Mouse (Mus musculus) MEL (cell line): ENCODE data around the gene Dusp14. TPM values are rescaled to one million over a fixed set of nuclear protein-coding genes. Genes with fewer than 3 reads are reported as not detected.
A peak's percentile ranks its signal among the peaks of the same experiment; 100 is the strongest.

Experiments
- DNase-seq: peaks from one replicate; pipeline ENCODE4 v3.0.0; 2011; ENCODE audit warnings: low read depth, low spot score
- H3K27ac ChIP-seq: 2 replicates; pipeline ENCODE4 v1.5.1; 2012; ENCODE audit warnings: low read depth, mild to moderate bottlenecking, control low read depth, low read length, moderate library complexity; ENCODE audit not compliant: control insufficient read depth
- H3K27me3 ChIP-seq, 2 experiments: fragments of 150-350 bp in 1 of 2; sonication (generic) in 1 of 2; 2 replicates each; pipeline ENCODE4 v1.6.1; 2012; ENCODE audit warnings: low read length in 2 of 2, mild to moderate bottlenecking in 2 of 2, improper control_type of control experiment in 1 of 2, moderate library complexity in 1 of 2; ENCODE audit not compliant: insufficient read depth in 2 of 2, control insufficient read depth in 1 of 2
- H3K36me3 ChIP-seq, 2 experiments: 2 replicates each; pipeline ENCODE4 v1.6.1; 2012 to 2014; ENCODE audit warnings: low read length in 2 of 2, improper control_type of control experiment in 1 of 2, inconsistent platforms in 1 of 2, mild to moderate bottlenecking in 1 of 2; ENCODE audit not compliant: insufficient read depth in 2 of 2, control insufficient read depth in 1 of 2
- H3K4me1 ChIP-seq, 2 experiments: fragments of 150-350 bp in 1 of 2; sonication (generic) in 1 of 2; 2 replicates each; pipeline ENCODE4 v1.6.1; 2012; ENCODE audit warnings: low read length in 2 of 2, improper control_type of control experiment in 1 of 2, mild to moderate bottlenecking in 1 of 2; ENCODE audit not compliant: insufficient read depth in 2 of 2, control insufficient read depth in 1 of 2
- H3K4me3 ChIP-seq, 2 experiments: fragments of 150-350 bp in 1 of 2; sonication (generic) in 1 of 2; 2 replicates each; pipeline ENCODE4 v1.5.1; 2012; ENCODE audit warnings: low read depth in 2 of 2, low read length in 2 of 2, mild to moderate bottlenecking in 2 of 2, moderate library complexity in 2 of 2, control low read depth in 1 of 2, improper control_type of control experiment in 1 of 2; ENCODE audit not compliant: control insufficient read depth in 1 of 2, insufficient read depth in 1 of 2
- H3K79me2 ChIP-seq: 2 replicates; pipeline ENCODE4 v1.6.1; 2012; ENCODE audit warnings: mild to moderate bottlenecking, low read length, moderate library complexity; ENCODE audit not compliant: control insufficient read depth, poor library complexity, insufficient read depth
- H3K9ac ChIP-seq: 2 replicates; pipeline ENCODE4 v1.6.1; 2012; ENCODE audit warnings: low read depth, mild to moderate bottlenecking, control low read depth, low read length, moderate library complexity; ENCODE audit not compliant: control insufficient read depth, poor library complexity, severe bottlenecking
- H3K9me3 ChIP-seq: fragments of 150-350 bp; sonication (generic); replicated peaks from 2 replicates; pipeline ENCODE4 v1.6.1; 2012; ENCODE audit warnings: mild to moderate bottlenecking, low read length, improper control_type of control experiment, moderate library complexity; ENCODE audit not compliant: insufficient read depth
- CHD2 ChIP-seq: IDR thresholded peaks from 2 replicates; pipeline ENCODE4 v1.6.1; 2011; ENCODE audit warnings: low read length, improper control_type of control experiment
- EP300 ChIP-seq, 2 experiments: IDR thresholded peaks; 2 replicates each; pipeline ENCODE4 v1.6.1; 2011; ENCODE audit warnings: improper control_type of control experiment in 2 of 2, low read length in 2 of 2, low read depth in 1 of 2, mild to moderate bottlenecking in 1 of 2
- GATA1 ChIP-seq: IDR thresholded peaks from 2 replicates; pipeline ENCODE4 v1.6.1; 2011; ENCODE audit warnings: low read depth, low read length, improper control_type of control experiment
- MAFK ChIP-seq: IDR thresholded peaks from 2 replicates; pipeline ENCODE4 v1.6.1; 2011; ENCODE audit warnings: low read depth, mild to moderate bottlenecking, low read length, improper control_type of control experiment, borderline replicate concordance
- MEF2A ChIP-seq: IDR thresholded peaks from 2 replicates; pipeline ENCODE4 v1.6.1; 2014; ENCODE audit warnings: low read depth, mild to moderate bottlenecking, inconsistent platforms, low read length, improper control_type of control experiment; ENCODE audit not compliant: poor library complexity, insufficient replicate concordance, severe bottlenecking; ENCODE audit errors: extremely low read depth
- NELFE ChIP-seq: IDR thresholded peaks from 2 replicates; pipeline ENCODE4 v1.6.1; 2011; ENCODE audit warnings: low read depth, low read length, improper control_type of control experiment
- NRF1 ChIP-seq: IDR thresholded peaks from 2 replicates; pipeline ENCODE4 v1.6.1; 2014; ENCODE audit warnings: low read depth, mild to moderate bottlenecking, inconsistent platforms, low read length, improper control_type of control experiment, moderate library complexity; ENCODE audit not compliant: poor library complexity, insufficient read depth, severe bottlenecking
- POLR2A ChIP-seq, 2 experiments: IDR thresholded peaks; 2 replicates each; pipeline ENCODE4 v1.6.1; 2011 to 2012; ENCODE audit warnings: low read length in 2 of 2, mild to moderate bottlenecking in 2 of 2, control low read depth in 1 of 2, improper control_type of control experiment in 1 of 2, low read depth in 1 of 2, moderate library complexity in 1 of 2; ENCODE audit not compliant: control insufficient read depth in 1 of 2, insufficient read depth in 1 of 2, poor library complexity in 1 of 2
- POLR2AphosphoS5 ChIP-seq: IDR thresholded peaks from 2 replicates; pipeline ENCODE4 v1.6.1; 2012; ENCODE audit warnings: low read depth, borderline replicate concordance, mild to moderate bottlenecking, inconsistent platforms, low read length, moderate library complexity, mixed read lengths
- RAD21 ChIP-seq: IDR thresholded peaks from 2 replicates; pipeline ENCODE4 v1.6.1; 2011; ENCODE audit warnings: mild to moderate bottlenecking, low read depth, low read length, improper control_type of control experiment
- RCOR1 ChIP-seq: IDR thresholded peaks from 2 replicates; pipeline ENCODE4 v1.6.1; 2012; ENCODE audit warnings: low read depth, mild to moderate bottlenecking, inconsistent platforms, low read length, improper control_type of control experiment
- SMC3 ChIP-seq: IDR thresholded peaks from 2 replicates; pipeline ENCODE4 v1.6.1; 2011; ENCODE audit warnings: low read depth, low read length, improper control_type of control experiment
- TCF12 ChIP-seq: IDR thresholded peaks from 2 replicates; pipeline ENCODE4 v1.6.1; 2014; ENCODE audit warnings: low read depth, mild to moderate bottlenecking, inconsistent platforms, low read length, improper control_type of control experiment, moderate library complexity
- USF1 ChIP-seq: IDR thresholded peaks from 2 replicates; pipeline ENCODE4 v1.6.1; 2014; ENCODE audit warnings: low read depth, mild to moderate bottlenecking, inconsistent platforms, low read length, improper control_type of control experiment, moderate library complexity
- ZC3H11A ChIP-seq: IDR thresholded peaks from 2 replicates; pipeline ENCODE4 v1.6.1; 2012; ENCODE audit warnings: low read depth, mild to moderate bottlenecking, inconsistent platforms, low read length, improper control_type of control experiment
- ZKSCAN1 ChIP-seq: IDR thresholded peaks from 2 replicates; pipeline ENCODE4 v1.6.1; 2012; ENCODE audit warnings: low read depth, mild to moderate bottlenecking, inconsistent platforms, low read length, improper control_type of control experiment, moderate library complexity
- ZNF384 ChIP-seq: IDR thresholded peaks from 2 replicates; pipeline ENCODE4 v1.6.1; 2012; ENCODE audit warnings: low read depth, mild to moderate bottlenecking, inconsistent platforms, low read length, improper control_type of control experiment
- polyA plus RNA-seq, 2 experiments: library from polyadenylated mRNA; stranded (reverse) in 1 of 2; unstranded in 1 of 2; fragments of >175 nt in 1 of 2; fragments of >200 nt in 1 of 2; gene quantifications; 2 replicates each; pipeline versions ENCODE4 v1.2.1 to v1.2.4; 2012; ENCODE audit warnings: low replicate concordance in 2 of 2, low read depth in 1 of 2; ENCODE audit not compliant: insufficient read length in 2 of 2, insufficient read depth in 1 of 2, missing spikeins in 1 of 2
- total RNA-seq: library from RNA; depleted of rRNA; stranded (reverse); fragments of 300-350 nt; gene quantifications from 2 replicates; pipeline ENCODE4 v1.2.3, GENCODE M21; 2012

Gene Dusp14
- total and polyA plus RNA-seq, 3 experiments: 7.9 to 9.7 TPM; not detected in 1

GRCm38 (mm10) chr11:84016147-84016809 is 52.8 kb downstream of the Dusp14 start:
- Histone ChIP-seq H3K4me1 (no peaks in the 10 kb centered on the region), H3K27ac (no peak overlapping the region), H3K9ac (no peak overlapping the region)
- peak; percentile 8 for DNase-seq
- TF ChIP-seq CHD2 (no peak), GATA1 (peak; percentile 58; the same call in 1 of the 2 replicates), POLR2A (IDR thresholded peaks at IDR 0.05; ENCODE audit: control insufficient read depth in 1 of 2, insufficient read depth in 1 of 2, low read depth in 1 of 2, low read length in 2 of 2, poor library complexity in 1 of 2) (no peak), SMC3 (no peak), MEF2A (no peak), RCOR1 (peak; percentile 92), USF1 (no peak), ZNF384 (peak; percentile 59), TCF12 (peak; percentile 45; the same call in 1 of the 2 replicates), EP300 (IDR thresholded peaks at IDR 0.05; ENCODE audit: low read depth in 1 of 2, low read length in 2 of 2) (peak; percentile 27 to 32; a peak in 2 of 4 replicates)
- TF ChIP-seq, all 39 proteins: peak for 5
- Histone ChIP-seq H3K4me3 (no peak overlapping the region), H3K36me3 (peaks cover 2 to 19% of the 10 kb centered on the region in 2 experiments; a peak in 2 of 4 replicates), H3K9me3 (no peaks in the 10 kb centered on the region), H3K27me3 (no peaks in the 10 kb centered on the region), H3K79me2 (no peaks in the 10 kb centered on the region)

GRCm38 (mm10) chr11:84013105-84013504 is 56.0 kb downstream of the Dusp14 start:
- no peaks in the 10 kb centered on the region for H3K9me3 ChIP-seq
- H3K27me3 ChIP-seq: no peaks in the 10 kb centered on the region
- no peak for DNase-seq
- no peak for TF ChIP-seq ZC3H11A
- TF ChIP-seq NRF1: no peak
- no peak for TF ChIP-seq NELFE
- TF ChIP-seq RAD21: no peak
- TF ChIP-seq POLR2AphosphoS5: no peak
- TF ChIP-seq MAFK: no peak
- no peak for TF ChIP-seq ZNF384
- no peak for TF ChIP-seq EP300 (IDR thresholded peaks at IDR 0.05; ENCODE audit: low read depth in 1 of 2, low read length in 2 of 2)
- no peak for TF ChIP-seq ZKSCAN1
- TF ChIP-seq, all 39 proteins: peak for 0
- H3K79me2 ChIP-seq: no peaks in the 10 kb centered on the region
- H3K36me3 ChIP-seq: peaks cover 2 to 17% of the 10 kb centered on the region in 2 experiments; a peak in 2 of 4 replicates
- H3K4me3 ChIP-seq: no peak overlapping the region
- no peak overlapping the region for H3K27ac ChIP-seq
- H3K4me1 ChIP-seq: no peaks in the 10 kb centered on the region
- no peak overlapping the region for H3K9ac ChIP-seq
